Mouse (Mus musculus) CD8-positive naive resting alpha-beta T cell, adult 2 months (primary cell): ENCODE measurements at regions not wholly inside any gene's neighbourhood (a gene's known extent, or its start where the extent isn't known, plus 50 kb on each side); places are given as distances from the start of the nearest gene placed in this dataset.
"Not testable (repeated sequence)": the region's sequence is repeated elsewhere in the genome, so short reads cannot be mapped to it uniquely, and the experiment has no call there.

Experiments
- DNase-seq, 2 experiments: peaks; one replicate each; pipeline ENCODE4 v3.0.0; 2022; ENCODE audit warnings: low read depth in 2 of 2, low spot score in 2 of 2

- DNase-seq: no peak
Observed at GRCm38 (mm10) chr1:181262496-181262895, 50.7 kb upstream of the Wdr26 start.

GRCm38 (mm10) chr1:181263216-181263615 lies 51.4 kb upstream of the Wdr26 start:
- DNase-seq: no peak

- DNase-seq: not testable (repeated sequence)
Observed at GRCm38 (mm10) chr1:181270469-181270868, 58.7 kb upstream of the Wdr26 start.

- no peak for DNase-seq
Observed at GRCm38 (mm10) chr1:181271164-181271563, 59.4 kb upstream of the Wdr26 start.

GRCm38 (mm10) chr1:181271821-181272220 lies 60.0 kb upstream of the Wdr26 start:
- no peak for DNase-seq

GRCm38 (mm10) chr1:181272622-181273296 lies 61.0 kb upstream of the Wdr26 start:
- peak; percentile 52 to 66 for DNase-seq

- no peak for DNase-seq
Observed at GRCm38 (mm10) chr1:181273540-181274204, 61.9 kb upstream of the Wdr26 start.

- no peak for DNase-seq
Observed at GRCm38 (mm10) chr1:181280826-181281225, 69.0 kb upstream of the Wdr26 start.

GRCm38 (mm10) chr1:181282986-181283385 lies 69.4 kb upstream of the Cnih3 start:
- DNase-seq: not testable (repeated sequence)

- DNase-seq: not testable (repeated sequence)
Observed at GRCm38 (mm10) chr1:181283539-181283938, 68.9 kb upstream of the Cnih3 start.

GRCm38 (mm10) chr1:181284301-181285197 lies 67.9 kb upstream of the Cnih3 start:
- no peak for DNase-seq

- DNase-seq: no peak
Observed at GRCm38 (mm10) chr1:181285600-181285999, 66.8 kb upstream of the Cnih3 start.

- DNase-seq: no peak
Observed at GRCm38 (mm10) chr1:181286146-181286545, 66.3 kb upstream of the Cnih3 start.

GRCm38 (mm10) chr1:181287166-181287565 lies 65.3 kb upstream of the Cnih3 start:
- DNase-seq: no peak

GRCm38 (mm10) chr1:181289385-181290035 lies 62.9 kb upstream of the Cnih3 start:
- DNase-seq: no peak

GRCm38 (mm10) chr1:181291202-181291601 lies 61.2 kb upstream of the Cnih3 start:
- no peak for DNase-seq

- no peak for DNase-seq
Observed at GRCm38 (mm10) chr1:181291966-181292365, 60.5 kb upstream of the Cnih3 start.

- DNase-seq: no peak
Observed at GRCm38 (mm10) chr1:181293079-181293865, 59.2 kb upstream of the Cnih3 start.

- DNase-seq: no peak
Observed at GRCm38 (mm10) chr1:181295651-181296050, 56.8 kb upstream of the Cnih3 start.

GRCm38 (mm10) chr1:181298063-181298462 lies 54.4 kb upstream of the Cnih3 start:
- DNase-seq: no peak
